Mouse (Mus musculus): ENCODE data around the gene Elovl1. TPM values are rescaled to one million over a fixed set of nuclear protein-coding genes. Genes with fewer than 3 reads are reported as not detected.

Elovl1 gene
- 62.9 and 106 TPM in 2 replicates for polyA plus RNA-seq (2015; fragmentation: Nextera tagmentation; extraction: Ambion mirVana)

DNA sequence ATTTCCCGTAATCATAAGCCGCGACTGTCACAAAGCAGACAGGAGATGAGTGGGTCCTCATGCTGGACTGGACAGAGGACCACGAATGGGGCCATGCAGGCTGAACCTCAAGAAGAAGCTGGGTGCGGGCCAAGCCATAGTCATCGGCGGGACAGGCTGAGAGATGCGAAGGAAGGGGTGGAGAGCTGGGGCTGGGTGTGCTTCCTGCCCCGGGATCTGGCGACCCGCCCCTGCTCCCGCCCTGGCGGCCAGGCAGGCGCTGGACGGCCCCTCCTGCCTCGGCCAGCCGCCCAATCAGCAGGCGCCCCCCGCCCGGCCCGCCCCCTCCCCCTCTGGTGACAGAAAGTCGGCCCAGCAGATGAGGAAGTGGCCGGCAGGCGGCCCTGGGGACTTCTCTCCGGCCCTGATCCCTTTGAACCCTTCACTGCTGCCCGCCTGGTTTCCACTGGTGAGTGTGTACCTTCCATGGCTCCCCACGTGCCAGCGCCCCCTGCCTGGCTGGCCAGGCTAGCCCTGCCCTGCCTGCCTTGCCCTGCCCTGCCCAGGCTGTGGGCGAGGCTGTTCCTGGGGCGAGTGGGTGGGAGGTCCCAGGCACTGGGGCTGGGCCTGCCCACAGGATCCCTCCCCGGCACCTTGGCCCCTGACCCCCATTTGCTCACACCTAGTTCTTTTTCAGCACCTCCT, at the start of gene Elovl1:
Gene Elovl1, plus strand, starts transcription at position 326 of the 684 bp plus-strand sequence.

GRCm38 (mm10) chr4:118409142-118409900, 18.6 kb upstream of the Elovl1 start, which contains the start of the genes Szt2 and Med8:
Gene Szt2, minus strand, starts transcription at chr4:118409273.
Gene Med8, plus strand, starts transcription at chr4:118409337.

DNA sequence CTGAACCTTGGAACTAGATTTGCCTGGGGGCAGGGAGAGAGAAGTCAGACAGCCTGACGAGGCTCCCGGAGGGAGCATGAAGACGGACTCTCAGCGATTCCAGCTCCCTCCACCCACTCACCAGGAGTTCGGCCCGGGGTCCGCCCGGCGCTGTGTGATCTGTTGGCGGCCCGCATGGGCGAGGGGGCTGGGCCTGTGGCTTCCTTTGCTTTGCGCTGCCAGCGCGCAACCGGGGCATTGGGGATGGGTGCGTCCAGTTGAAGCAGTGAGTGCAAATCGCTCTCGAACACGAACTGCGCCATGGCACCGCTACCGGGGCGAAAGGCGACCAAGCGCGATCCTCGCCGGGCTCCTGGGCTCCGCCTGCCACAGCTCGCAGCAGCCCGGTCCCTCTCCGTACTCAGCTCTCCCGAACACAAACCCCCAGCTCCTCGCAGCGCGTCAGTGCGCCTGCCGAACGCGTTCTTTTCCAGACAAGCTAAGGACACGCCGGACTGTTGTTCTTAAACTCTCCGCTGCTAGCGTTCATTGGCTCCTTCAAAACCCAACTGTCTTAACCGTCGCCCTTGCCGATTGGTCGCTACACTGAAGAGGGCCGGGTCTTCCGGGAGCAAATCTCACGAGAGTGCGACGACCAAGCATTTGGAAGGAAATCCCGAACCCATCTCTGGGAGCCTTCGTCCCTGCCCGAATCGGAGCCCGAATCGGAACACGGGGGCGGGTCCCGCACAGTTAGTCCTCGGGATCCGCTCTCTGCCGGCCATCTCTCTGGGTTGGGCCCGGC, 9.1 kb downstream of the Elovl1 start, which contains the start of gene Cdc20:
Gene Cdc20, minus strand, starts transcription at position 533 of the 784 bp plus-strand sequence.

DNA sequence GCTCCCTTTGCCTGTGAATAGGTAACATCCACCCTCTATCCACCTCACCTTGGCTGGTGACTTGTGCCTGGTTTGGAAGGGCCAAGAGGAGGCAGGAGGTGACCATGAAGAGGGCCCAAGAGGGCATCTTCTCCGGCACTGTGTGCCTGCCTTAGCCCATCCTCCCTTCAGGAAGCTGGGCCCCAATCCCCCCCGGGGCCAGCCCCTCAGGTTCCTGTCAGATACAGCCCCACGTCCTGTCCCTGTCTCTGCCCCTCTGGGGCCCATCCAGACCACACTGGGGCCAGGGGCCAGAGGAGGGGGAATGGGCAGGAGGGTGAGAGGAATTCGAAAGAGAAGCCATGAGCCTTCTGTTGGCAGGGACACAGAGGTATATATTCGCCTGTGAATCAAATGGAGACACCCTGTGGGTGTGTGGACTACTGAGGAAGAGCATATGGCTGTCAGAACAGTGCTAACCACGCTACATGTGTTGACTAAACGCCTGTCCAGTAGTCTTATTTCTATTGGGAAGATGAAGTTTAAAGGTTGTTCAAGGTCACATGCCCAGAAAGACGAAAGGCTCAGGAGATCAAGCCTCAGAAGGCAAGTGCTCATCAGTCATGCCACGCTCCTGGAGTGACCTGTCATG, 29.6 kb downstream of the Elovl1 start, which contains the start of gene Mpl:
Gene Mpl, minus strand, starts transcription at position 169 of the 631 bp plus-strand sequence.

Other genes starting within 250 kb of the Elovl1 start
- gene Kdm4a, start 248.1 kb upstream of the Elovl1 start, polyA plus RNA-seq (2015; fragmentation: Nextera tagmentation; extraction: Ambion mirVana) = 16.9 and 22.3 TPM in 2 replicates
- 17.8 and 20.9 TPM in 2 replicates for gene Ptprf, start 136.7 kb upstream of the Elovl1 start, polyA plus RNA-seq (2015; fragmentation: Nextera tagmentation; extraction: Ambion mirVana)
- gene Szt2, start 18.8 kb upstream of the Elovl1 start, polyA plus RNA-seq (2015; fragmentation: Nextera tagmentation; extraction: Ambion mirVana) = 2.5 and 3.0 TPM in 2 replicates
- 52.4 and 78.9 TPM in 2 replicates for gene Med8, start 18.8 kb upstream of the Elovl1 start, polyA plus RNA-seq (2015; fragmentation: Nextera tagmentation; extraction: Ambion mirVana)
- gene Cdc20, start 9.3 kb downstream of the Elovl1 start, polyA plus RNA-seq (2015; fragmentation: Nextera tagmentation; extraction: Ambion mirVana) = 36.8 and 46.6 TPM in 2 replicates
- 0.32 and 0.62 TPM in 2 replicates for gene Mpl, start 29.4 kb downstream of the Elovl1 start, polyA plus RNA-seq (2015; fragmentation: Nextera tagmentation; extraction: Ambion mirVana)
- 12.7 and 25.6 TPM in 2 replicates for gene Tie1, start 62.0 kb downstream of the Elovl1 start, polyA plus RNA-seq (2015; fragmentation: Nextera tagmentation; extraction: Ambion mirVana)
- gene 2610528J11Rik, start 98.9 kb downstream of the Elovl1 start, polyA plus RNA-seq (2015; fragmentation: Nextera tagmentation; extraction: Ambion mirVana) = 0.30 and 0.80 TPM in 2 replicates
- gene Tmem125, start 116.0 kb downstream of the Elovl1 start, polyA plus RNA-seq (2015; fragmentation: Nextera tagmentation; extraction: Ambion mirVana) = 0.93 and 1.2 TPM in 2 replicates
- 0.12 and 0.65 TPM in 2 replicates for gene Cfap57, start 192.7 kb downstream of the Elovl1 start, polyA plus RNA-seq (2015; fragmentation: Nextera tagmentation; extraction: Ambion mirVana)
- gene Ebna1bp2, start 192.7 kb downstream of the Elovl1 start, polyA plus RNA-seq (2015; fragmentation: Nextera tagmentation; extraction: Ambion mirVana) = 116 TPM in 2 replicates
- not detected in 2 replicates for gene Olfr62, start 230.9 kb downstream of the Elovl1 start, polyA plus RNA-seq (2015; fragmentation: Nextera tagmentation; extraction: Ambion mirVana)

Data from adrenal gland, postnatal 0 days (tissue).